Mouse (Mus musculus) small intestine, adult 2 months (tissue): ENCODE measurements around the gene Klrc3.

Source experiments
- CTCF ChIP-seq: fragments of 200-500 bp; IDR thresholded peaks from 2 replicates; pipeline ENCODE4 v1.5.1; 2012; ENCODE audit warnings: low read depth, mild to moderate bottlenecking, control low read depth, inconsistent platforms, low read length, moderate library complexity, mixed read lengths; ENCODE audit not compliant: insufficient replicate concordance, insufficient read length; ENCODE audit errors: extremely low read depth
- POLR2A ChIP-seq: fragments of 200-500 bp; IDR thresholded peaks from 2 replicates; pipeline ENCODE4 v1.6.1; 2012; ENCODE audit warnings: low read depth, mild to moderate bottlenecking, control low read depth, inconsistent platforms, low read length, moderate library complexity

DNA sequence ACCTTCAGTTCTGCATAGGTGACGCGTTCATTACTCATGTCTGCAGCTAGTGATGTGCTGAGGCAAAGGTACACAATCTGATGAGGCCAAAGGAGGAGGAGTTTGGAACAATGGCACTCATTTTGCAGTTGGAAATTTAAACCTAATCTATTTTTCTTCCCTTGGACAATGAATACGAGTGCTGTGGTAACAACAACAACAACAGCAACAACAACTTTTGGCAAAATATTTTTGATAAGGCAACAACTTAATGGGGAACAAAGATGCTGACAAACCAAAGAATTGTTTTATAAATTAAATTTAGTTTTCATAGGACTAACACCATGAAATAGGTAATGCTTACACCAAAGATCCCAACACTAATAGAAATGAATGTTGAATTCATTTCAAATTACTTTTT is 35.7 kb upstream of the Klrc3 start, which contains the start of gene Klrc1:
- TF ChIP-seq CTCF (no peak), POLR2A (no peak)
